Comparison of ENCODE assay signal across 30 mouse cellular contexts in the genomic region with DNA sequence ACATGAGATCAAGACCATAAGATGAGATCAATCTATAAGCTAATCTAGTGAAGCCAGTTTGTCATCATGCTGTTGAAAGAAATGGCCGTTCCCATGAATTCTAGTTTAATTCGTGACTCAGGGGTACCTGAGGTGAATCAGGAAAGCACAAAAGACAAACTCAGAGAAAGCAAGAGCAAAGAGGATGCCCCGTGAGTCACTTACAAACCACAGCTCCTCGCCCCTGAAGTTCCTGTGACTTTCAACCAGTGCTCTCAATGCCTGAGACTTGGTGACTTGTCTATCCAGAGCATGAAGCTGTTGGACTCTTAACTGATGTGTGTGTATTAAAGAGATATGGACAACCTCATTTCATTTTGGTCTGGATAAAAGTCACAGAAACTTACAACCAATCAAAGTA. TPM values are rescaled to one million over a fixed set of nuclear protein-coding genes. Genes with fewer than 3 reads are reported as not detected.
"Had no signal": no experiment of that assay in that cellular context is flagged by ENCODE, and none has a peak within 500 bp of the region (broad histone marks: within the 10 kb centered on the region; RNA-seq: fewer than 3 reads in every experiment).

No protein-coding gene starts in this region.

- H3K27ac ChIP-seq: limb, embryonic 12.5 days; limb, embryonic 15.5 days; liver, embryonic 14.5 days; neural tube, embryonic 13.5 days; stomach, postnatal 0 days had no signal

- H3K4me3 ChIP-seq: limb, embryonic 12.5 days; limb, embryonic 15.5 days; megakaryocyte, embryonic 14.5 days; neural tube, embryonic 13.5 days had no signal

- DNase-seq: kidney, adult 18-20 months; kidney, adult 9 months; kidney, postnatal 14 days; kidney, postnatal 4 days; liver, postnatal 0 days; lung, embryonic 14.5 days; lung, postnatal 36 days; midbrain, embryonic 14.5 days; right cerebral cortex, postnatal 14 days; right cerebral cortex, postnatal 4 days; thymus, adult 2 months; thymus, postnatal 14 days; thymus, postnatal 4 days had no signal

- H3K9ac ChIP-seq: limb, embryonic 12.5 days; limb, embryonic 15.5 days; liver, embryonic 14.5 days; liver, postnatal 0 days; lung, embryonic 14.5 days; neural tube, embryonic 13.5 days had no signal

- H3K4me1 ChIP-seq: limb, embryonic 12.5 days; limb, embryonic 15.5 days; megakaryocyte, embryonic 14.5 days; neural tube, embryonic 13.5 days had no signal

- H3K36me3 ChIP-seq: limb, embryonic 12.5 days; limb, embryonic 15.5 days; neural tube, embryonic 13.5 days had no signal

- H3K27me3 ChIP-seq: limb, embryonic 12.5 days; limb, embryonic 15.5 days; neural tube, embryonic 13.5 days had no signal

- ATAC-seq: liver, postnatal 0 days; lung, postnatal 0 days had no signal

RNA-seq across cellular contexts. Expression of gene Ifng, which starts 17.9 kb away (rescaled TPM):
- total RNA-seq: layer of hippocampus, adult 18-20 months; layer of hippocampus, postnatal 14 days; left cerebral cortex, adult 18-20 months; left cerebral cortex, postnatal 10 days; left cerebral cortex, postnatal 36 days; midbrain, postnatal 0 days had no signal
- polyA plus RNA-seq: kidney, embryonic 16.5 days; limb, embryonic 12.5 days; limb, embryonic 15.5 days; liver, embryonic 11.5 days; liver, embryonic 14.5 days; liver, postnatal 0 days; lung, embryonic 14.5 days; midbrain, embryonic 11.5 days; midbrain, embryonic 14.5 days; midbrain, postnatal 0 days; neural tube, embryonic 13.5 days; stomach, embryonic 14.5 days; stomach, postnatal 0 days; thymus, adult 2 months had no signal
